Mouse (Mus musculus) lung, adult 2 months (tissue): ENCODE measurements around the gene Mknk1.

Source experiments
- CTCF ChIP-seq: fragments of 200-500 bp; IDR thresholded peaks from 2 replicates; pipeline ENCODE4 v1.5.1; 2011; ENCODE audit warnings: mild to moderate bottlenecking, low read length, control low read depth; ENCODE audit not compliant: insufficient read depth
- POLR2A ChIP-seq: fragments of 200-500 bp; IDR thresholded peaks from 2 replicates; pipeline ENCODE4 v1.6.1; 2011; ENCODE audit warnings: low read depth, mild to moderate bottlenecking, control low read depth, low read length, borderline replicate concordance; ENCODE audit errors: extremely low read depth

DNA sequence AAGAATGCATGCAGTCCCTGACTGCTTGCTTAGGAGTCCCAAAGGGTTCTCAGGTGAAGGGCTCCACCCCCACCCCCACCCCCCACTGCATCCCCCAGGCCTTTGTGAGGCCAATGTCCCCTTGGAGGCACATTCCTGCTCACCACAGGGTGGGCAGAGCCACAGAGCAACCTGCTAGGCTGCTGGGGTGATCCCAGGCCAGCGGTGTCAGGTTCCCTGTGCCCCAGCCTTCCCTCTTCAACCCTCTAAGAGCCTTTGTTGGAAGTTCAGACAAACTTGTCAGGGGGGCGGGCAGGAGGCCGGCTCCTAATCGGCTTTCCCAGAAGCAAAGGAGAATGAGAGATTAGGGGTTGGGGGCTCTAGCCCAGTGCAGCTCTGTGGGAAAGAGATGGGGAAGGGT lies 72.6 kb downstream of the Mknk1 start:
- TF ChIP-seq CTCF (no peak), POLR2A (no peak)
